Mouse (Mus musculus): ENCODE results near the gene Abl1. TPM values are rescaled to one million over a fixed set of nuclear protein-coding genes. Genes with fewer than 3 reads are reported as not detected.

The Abl1 gene
- polyA plus RNA-seq, 1 experiment from 2014 or later, result 19.7 TPM

DNA sequence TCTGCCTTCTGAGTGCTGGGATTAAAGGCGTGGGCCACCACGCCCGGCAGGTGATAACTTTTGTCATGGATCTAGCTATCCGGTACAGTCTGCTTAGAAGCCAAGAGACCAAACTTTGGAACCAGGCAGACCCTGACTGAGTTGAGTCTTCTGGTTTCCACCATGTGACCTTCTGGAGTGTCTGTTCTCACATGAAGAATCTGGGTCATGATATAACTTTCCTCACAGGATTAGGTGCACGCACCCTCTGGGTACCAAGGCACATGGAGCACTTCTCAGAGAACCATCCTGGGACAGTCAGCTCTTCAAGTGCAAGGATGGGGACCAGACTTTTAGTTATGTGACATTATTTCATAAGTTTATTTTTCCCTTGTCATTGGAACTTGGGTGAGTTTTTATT, 70.8 kb downstream of the Abl1 start:
- no peak overlapping the region for H3K9ac ChIP-seq
- 90% methylated on average over 5 of the region's 5 CpGs for WGBS
- no peak for ATAC-seq (ENCODE audit: low FRiP score)
- H3K36me3 ChIP-seq, result no peaks in the 10 kb centered on the region; the same call in 1 of the 2 replicates
- H3K27ac ChIP-seq, result no peak overlapping the region; the same call in 1 of the 2 replicates
- no peaks in the 10 kb centered on the region for H3K27me3 ChIP-seq
- H3K4me1 ChIP-seq (replicated peaks), result peaks cover 59% of the 10 kb centered on the region
- no peaks in the 10 kb centered on the region for H3K9me3 ChIP-seq
- peak overlapping the region; percentile 71; the same call in 1 of the 2 replicates for H3K4me3 ChIP-seq
- peak overlapping the region; percentile 86 for H3K4me2 ChIP-seq

DNA sequence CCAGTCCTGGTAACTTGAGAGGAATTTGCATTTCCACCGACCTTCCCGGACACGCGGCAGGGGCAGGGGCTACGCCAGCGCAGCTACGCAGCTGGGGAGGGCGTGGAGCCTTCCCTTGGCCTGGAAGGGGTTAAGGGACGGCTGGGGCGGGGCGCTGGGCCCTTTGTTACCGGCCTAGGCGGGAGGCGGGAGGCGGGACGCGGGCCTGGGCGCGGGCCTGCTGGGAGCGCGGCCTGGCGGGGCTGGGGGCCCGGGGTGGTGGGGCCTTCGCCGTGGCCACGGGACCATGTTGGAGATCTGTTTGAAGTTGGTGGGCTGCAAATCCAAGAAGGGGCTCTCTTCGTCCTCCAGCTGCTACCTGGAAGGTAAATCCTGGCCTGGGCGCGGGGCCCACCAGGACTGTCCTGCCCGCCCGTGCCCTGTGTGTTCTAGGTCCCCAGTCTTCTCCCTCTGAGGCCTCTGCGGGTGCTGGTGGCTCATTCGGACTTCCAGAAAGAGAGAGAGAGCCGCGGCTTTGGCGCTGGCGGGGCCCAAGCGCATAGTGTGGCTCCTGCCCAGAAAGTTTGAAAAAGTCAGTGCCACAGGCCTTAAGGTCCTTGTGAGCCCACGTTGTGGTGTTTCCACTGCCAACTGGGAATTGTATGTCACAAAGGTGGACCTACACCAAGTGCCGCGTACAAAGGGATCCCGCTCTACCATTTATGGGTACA, 71.7 kb downstream of the Abl1 start:
- H3K9ac ChIP-seq, result peak overlapping the region; percentile 90
- peak overlapping the region; percentile 86 for H3K4me2 ChIP-seq
- H3K27ac ChIP-seq, result peak overlapping the region; percentile 80
- 1% methylated on average over 37 of the region's 42 CpGs for whole genome bisulfite sequencing
- peak; percentile 85 for ATAC-seq (ENCODE audit: low FRiP score)
- H3K9me3 ChIP-seq, result no peaks in the 10 kb centered on the region
- no peaks in the 10 kb centered on the region for H3K27me3 ChIP-seq
- peaks cover 61% of the 10 kb centered on the region for H3K4me1 ChIP-seq (replicated peaks)
- H3K4me3 ChIP-seq, result peak overlapping the region; percentile 71
- no peaks in the 10 kb centered on the region; the same call in 1 of the 2 replicates for H3K36me3 ChIP-seq

DNA sequence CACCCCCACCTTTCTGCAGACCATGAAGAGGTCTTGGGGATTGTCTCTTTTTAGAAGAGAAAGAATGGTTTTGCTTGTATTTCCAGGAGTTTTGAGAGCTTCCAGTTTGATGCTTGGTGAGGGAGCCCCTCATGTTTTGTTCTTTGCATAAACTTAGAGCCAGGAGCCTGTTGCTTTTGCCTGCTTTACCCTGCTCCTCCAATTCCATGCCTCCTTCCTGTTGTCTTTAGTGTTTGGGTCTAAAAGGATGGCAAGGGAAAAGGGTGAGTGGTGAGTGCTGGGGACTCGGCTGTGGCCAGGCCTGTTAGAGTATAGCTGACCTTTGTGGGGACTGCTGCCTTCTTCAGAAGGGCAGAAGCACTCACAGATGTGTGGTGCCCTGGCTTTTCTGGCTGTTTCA, 72.3 kb downstream of the Abl1 start:
- Histone ChIP-seq H3K4me2 (peak overlapping the region; percentile 86), H3K27ac (peak overlapping the region; percentile 48), H3K36me3 (no peaks in the 10 kb centered on the region; the same call in 1 of the 2 replicates), H3K9me3 (no peaks in the 10 kb centered on the region), H3K4me1 (replicated peaks) (peaks cover 63% of the 10 kb centered on the region), H3K4me3 (peak overlapping the region; percentile 71), H3K9ac (peak overlapping the region; percentile 90), H3K27me3 (no peaks in the 10 kb centered on the region)
- no peak for ATAC-seq (ENCODE audit: low FRiP score)
- 12% methylated on average over 1 of the region's 1 CpGs for WGBS

DNA sequence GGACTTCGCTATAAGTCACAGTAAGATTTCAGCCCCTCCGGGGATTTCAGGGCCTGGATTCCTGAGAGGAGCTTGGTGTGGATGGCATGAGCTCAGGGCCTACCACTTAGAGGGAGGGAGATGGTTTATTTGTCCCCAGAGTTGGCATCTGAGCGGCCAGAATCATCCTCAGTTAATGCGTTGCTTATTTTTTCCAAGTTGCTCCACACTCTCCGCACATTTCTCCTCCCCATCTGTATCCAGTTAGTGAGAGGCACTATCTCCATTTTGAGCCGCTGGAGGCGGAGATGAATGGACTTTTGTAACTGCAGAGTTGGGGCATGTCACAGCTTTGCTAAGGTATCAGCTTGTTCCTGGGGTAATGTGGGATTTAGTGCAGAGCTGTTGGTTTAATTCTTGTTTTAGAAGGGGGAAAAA, 72.9 kb downstream of the Abl1 start:
- H3K4me2 ChIP-seq, result peak overlapping the region; percentile 86
- no peaks in the 10 kb centered on the region for H3K27me3 ChIP-seq
- H3K36me3 ChIP-seq, result no peaks in the 10 kb centered on the region
- peak overlapping the region; percentile 90 for H3K9ac ChIP-seq
- H3K4me3 ChIP-seq, result peak overlapping the region; percentile 71
- H3K4me1 ChIP-seq (replicated peaks), result peaks cover 69% of the 10 kb centered on the region
- H3K9me3 ChIP-seq, result no peaks in the 10 kb centered on the region
- ATAC-seq (ENCODE audit: low FRiP score), result no peak
- peak overlapping the region; percentile 70 for H3K27ac ChIP-seq
- WGBS, result 10% methylated on average over 7 of the region's 7 CpGs

DNA sequence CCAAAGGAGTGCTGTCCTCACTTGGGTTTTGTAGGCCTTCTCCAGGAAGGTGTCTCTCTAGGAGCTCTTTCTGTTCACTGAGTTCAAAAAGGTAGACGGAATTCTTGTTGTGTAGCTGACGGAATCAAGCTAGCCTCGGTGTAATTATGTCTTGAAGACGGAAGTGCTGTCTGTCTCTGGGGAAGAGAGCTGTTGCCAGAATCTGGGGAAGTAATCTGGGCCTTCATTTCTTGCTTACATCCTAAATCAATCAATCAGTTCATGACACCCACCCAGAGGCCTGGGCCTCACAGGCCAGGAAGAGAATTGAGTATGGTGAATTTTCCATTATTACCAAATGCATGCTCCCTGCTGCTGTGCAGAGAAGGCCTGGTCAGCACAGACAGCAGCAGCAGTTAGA, 73.4 kb downstream of the Abl1 start:
- 2% methylated on average over 4 of the region's 4 CpGs for WGBS
- no peaks in the 10 kb centered on the region for H3K36me3 ChIP-seq
- peak overlapping the region; percentile 71 for H3K4me3 ChIP-seq
- peak overlapping the region; percentile 70 for H3K27ac ChIP-seq
- H3K4me1 ChIP-seq (replicated peaks), result peaks cover 69% of the 10 kb centered on the region
- H3K9ac ChIP-seq, result peak overlapping the region; percentile 90
- H3K4me2 ChIP-seq, result peak overlapping the region; percentile 86
- no peaks in the 10 kb centered on the region for H3K9me3 ChIP-seq
- no peaks in the 10 kb centered on the region for H3K27me3 ChIP-seq
- ATAC-seq (ENCODE audit: low FRiP score), result no peak

DNA sequence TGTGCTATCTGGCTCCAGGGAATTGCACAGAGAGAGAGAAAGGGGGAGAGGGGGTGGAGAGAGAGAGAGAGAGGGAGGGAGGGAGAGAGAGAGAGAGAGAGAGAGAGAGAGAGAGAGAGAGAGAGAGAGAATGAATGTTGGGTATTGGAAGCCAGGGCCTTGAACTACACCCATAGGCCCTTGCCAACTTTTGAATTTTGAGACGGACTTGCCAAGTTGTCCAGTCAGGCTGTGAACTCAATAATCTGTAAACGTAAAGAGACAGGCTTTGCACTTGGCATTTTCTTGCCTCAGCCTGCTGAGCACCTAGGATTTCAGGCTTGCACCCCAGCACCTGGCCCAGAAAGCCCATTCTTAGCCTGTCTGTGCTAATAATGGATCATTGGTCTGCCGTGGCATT, 74.0 kb downstream of the Abl1 start:
- Histone ChIP-seq H3K4me1 (replicated peaks) (peaks cover 67% of the 10 kb centered on the region), H3K9ac (0 out of 2 replicates have a peak overlapping the region, but pooled peaks have one; percentile 90), H3K36me3 (no peaks in the 10 kb centered on the region), H3K27me3 (no peaks in the 10 kb centered on the region), H3K4me3 (peak overlapping the region; percentile 71), H3K4me2 (peak overlapping the region; percentile 86), H3K9me3 (no peaks in the 10 kb centered on the region), H3K27ac (0 out of 2 replicates have a peak overlapping the region, but pooled peaks have one; percentile 30)
- WGBS, result 30% methylated on average over 3 of the region's 3 CpGs
- ATAC-seq (ENCODE audit: low FRiP score), result no peak

DNA sequence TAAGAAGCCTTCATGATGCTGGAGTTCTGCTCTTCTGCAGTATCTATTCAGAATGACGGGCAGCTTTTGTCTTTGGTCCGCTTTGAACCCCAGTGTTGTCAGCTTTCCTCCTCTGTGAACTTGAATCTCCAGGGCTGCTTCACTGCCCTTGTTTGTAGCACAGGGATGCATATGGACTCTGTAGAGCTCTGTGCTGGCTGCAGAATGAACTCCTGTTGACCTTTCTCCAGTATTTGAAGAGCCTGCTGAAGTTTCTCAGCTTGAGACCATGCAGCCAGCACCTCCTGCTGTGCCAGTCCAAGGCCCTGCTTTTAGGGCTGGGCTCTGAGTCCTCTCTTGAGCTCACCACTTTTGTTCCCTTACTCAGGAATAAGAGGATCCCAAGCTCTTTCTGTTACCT, 74.7 kb downstream of the Abl1 start:
- H3K9ac ChIP-seq, result 0 out of 2 replicates have a peak overlapping the region, but pooled peaks have one; percentile 43
- no peak overlapping the region for H3K4me3 ChIP-seq
- no peak for ATAC-seq (ENCODE audit: low FRiP score)
- peak overlapping the region; percentile 35 for H3K27ac ChIP-seq
- WGBS, result 2% methylated on average over 2 of the region's 2 CpGs
- peak overlapping the region; percentile 86; the same call in 1 of the 2 replicates for H3K4me2 ChIP-seq
- H3K9me3 ChIP-seq, result no peaks in the 10 kb centered on the region
- H3K4me1 ChIP-seq (replicated peaks), result peaks cover 70% of the 10 kb centered on the region
- H3K36me3 ChIP-seq, result no peaks in the 10 kb centered on the region
- H3K27me3 ChIP-seq, result no peaks in the 10 kb centered on the region

DNA sequence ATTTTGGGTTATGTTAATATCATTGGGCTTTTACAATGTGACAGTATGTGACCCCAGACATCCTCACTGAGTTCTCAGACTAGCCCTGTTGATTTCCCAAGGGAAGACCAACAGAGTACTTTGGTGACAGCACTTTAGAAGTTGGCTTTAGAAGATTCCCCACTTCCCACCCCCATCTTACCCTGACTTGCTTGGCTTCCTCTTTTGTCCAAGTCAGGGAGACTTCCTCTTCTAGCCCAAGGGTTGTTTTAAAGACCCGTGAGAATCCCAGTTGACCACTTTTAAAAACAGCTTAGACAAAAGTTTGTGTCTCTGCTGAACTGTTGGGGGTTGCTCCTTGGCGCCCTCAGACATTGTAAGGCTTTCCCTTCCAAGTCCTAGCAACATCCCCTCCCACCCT, 75.1 kb downstream of the Abl1 start:
- Histone ChIP-seq H3K4me3 (no peak overlapping the region), H3K9me3 (no peaks in the 10 kb centered on the region), H3K27me3 (no peaks in the 10 kb centered on the region), H3K4me1 (replicated peaks) (peaks cover 74% of the 10 kb centered on the region), H3K9ac (no peak overlapping the region), H3K36me3 (no peaks in the 10 kb centered on the region), H3K27ac (peak overlapping the region; percentile 35; the same call in 1 of the 2 replicates), H3K4me2 (peak overlapping the region; percentile 86; the same call in 1 of the 2 replicates)
- ATAC-seq (ENCODE audit: low FRiP score), result no peak
- 15% methylated on average over 2 of the region's 2 CpGs for WGBS

DNA sequence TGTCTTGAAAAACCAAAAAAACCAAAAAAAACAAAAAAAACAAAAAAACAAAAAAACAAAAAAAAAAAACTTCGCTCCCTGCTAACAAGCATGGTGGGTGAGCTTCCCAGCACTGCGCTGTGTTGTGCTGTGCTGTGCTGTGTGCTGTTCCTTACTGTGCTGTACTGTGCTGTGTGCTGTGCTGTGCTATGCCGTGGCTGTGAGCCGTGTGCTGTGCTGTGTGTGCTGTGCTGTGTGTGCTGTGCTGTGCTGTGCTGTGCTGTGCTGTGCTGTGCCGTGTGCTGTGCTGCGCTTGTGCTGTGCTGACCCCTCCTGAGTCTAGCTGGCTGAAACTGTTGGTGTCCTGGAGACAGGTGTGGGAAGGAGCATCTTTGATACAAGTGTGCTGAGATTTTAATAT, 78.9 kb downstream of the Abl1 start:
- no peak for ATAC-seq (ENCODE audit: low FRiP score)
- peaks cover 72% of the 10 kb centered on the region for H3K4me1 ChIP-seq (replicated peaks)
- 93% methylated on average over 6 of the region's 6 CpGs for WGBS

DNA sequence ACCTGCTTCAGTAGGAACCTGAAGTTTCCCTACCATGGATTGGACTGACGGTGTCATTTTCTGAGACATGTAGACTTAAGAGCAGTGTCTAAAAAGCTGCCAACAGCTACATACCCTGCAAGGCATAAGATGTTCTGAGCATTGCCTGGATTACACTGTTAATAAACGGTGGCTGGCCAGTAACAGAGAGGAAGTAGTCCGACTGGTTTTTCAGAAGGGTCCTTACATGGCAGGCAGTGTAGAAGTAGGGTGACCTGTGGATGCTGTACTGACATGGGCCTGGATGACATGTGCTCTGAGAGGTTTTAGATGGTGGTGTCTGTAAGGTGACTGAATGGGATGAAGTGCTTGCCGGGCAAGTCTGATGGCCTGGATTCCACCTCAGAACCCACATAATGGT, 79.6 kb downstream of the Abl1 start:
- 87% methylated on average over 4 of the region's 4 CpGs for WGBS
- H3K27me3 ChIP-seq, result no peaks in the 10 kb centered on the region
- H3K36me3 ChIP-seq, result no peaks in the 10 kb centered on the region
- H3K4me1 ChIP-seq (replicated peaks), result peaks cover 67% of the 10 kb centered on the region
- no peak overlapping the region for H3K9ac ChIP-seq
- no peak for ATAC-seq (ENCODE audit: low FRiP score)
- H3K4me3 ChIP-seq, result no peak overlapping the region
- no peaks in the 10 kb centered on the region for H3K9me3 ChIP-seq
- no peak overlapping the region for H3K4me2 ChIP-seq
- no peak overlapping the region for H3K27ac ChIP-seq

More for the DNA sequence above, 78.9 kb downstream of the Abl1 start:
- H3K9me3 ChIP-seq, result no peaks in the 10 kb centered on the region
- no peak overlapping the region for H3K4me3 ChIP-seq
- H3K9ac ChIP-seq, result no peak overlapping the region
- H3K27ac ChIP-seq, result no peak overlapping the region
- no peak overlapping the region for H3K4me2 ChIP-seq
- H3K36me3 ChIP-seq, result no peaks in the 10 kb centered on the region
- no peaks in the 10 kb centered on the region for H3K27me3 ChIP-seq

DNA sequence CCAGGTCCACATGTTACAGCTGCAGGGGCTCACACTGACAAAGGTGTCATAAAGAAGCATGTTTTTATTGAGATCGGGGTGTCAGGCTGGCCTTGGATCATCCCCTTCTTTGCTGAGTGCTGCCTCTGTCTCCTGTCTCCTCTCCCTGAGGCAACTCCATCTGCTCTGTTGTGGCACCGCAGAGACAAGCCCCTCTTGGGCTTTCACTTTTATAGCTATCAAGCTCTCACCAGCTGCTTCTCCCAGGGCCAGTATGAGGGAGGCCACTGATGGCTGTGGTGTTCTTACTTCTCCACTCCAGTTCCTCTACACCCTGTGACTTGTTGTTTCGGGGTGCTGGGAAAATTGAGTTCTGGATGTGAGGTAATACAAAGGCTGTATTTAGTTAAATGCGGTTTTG, 80.9 kb downstream of the Abl1 start:
- peak overlapping the region; percentile 50 for H3K27ac ChIP-seq
- H3K4me2 ChIP-seq, result no peak overlapping the region
- no peaks in the 10 kb centered on the region for H3K9me3 ChIP-seq
- ATAC-seq (ENCODE audit: low FRiP score), result no peak
- 57% methylated on average over 4 of the region's 4 CpGs for WGBS
- H3K36me3 ChIP-seq, result no peaks in the 10 kb centered on the region
- H3K27me3 ChIP-seq, result no peaks in the 10 kb centered on the region
- no peak overlapping the region for H3K4me3 ChIP-seq
- H3K4me1 ChIP-seq (replicated peaks), result peaks cover 56% of the 10 kb centered on the region
- H3K9ac ChIP-seq, result no peak overlapping the region; the same call in 1 of the 2 replicates

DNA sequence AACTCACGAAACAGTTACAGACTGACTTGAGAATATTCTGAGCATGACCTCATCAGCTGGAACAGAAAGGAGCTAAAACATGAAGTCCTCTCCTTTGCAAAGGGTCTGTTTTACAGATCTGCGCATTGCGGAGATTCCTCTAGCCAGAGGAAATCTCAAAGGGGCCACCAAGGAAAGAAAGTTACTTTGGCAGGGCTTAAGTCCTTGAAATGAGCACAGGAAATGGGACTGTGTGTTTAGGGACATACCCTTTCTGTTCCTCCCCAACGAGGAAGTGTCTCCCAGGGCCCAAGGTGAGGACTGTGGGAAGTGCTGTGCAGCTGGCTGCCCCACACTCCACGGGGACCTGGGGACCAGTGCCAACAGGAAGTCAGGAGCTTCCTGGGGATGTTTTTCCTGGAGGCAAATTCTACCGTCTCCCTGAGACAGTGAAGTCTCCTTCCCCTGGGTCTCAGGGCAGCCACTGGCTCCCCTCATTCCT, 81.5 kb downstream of the Abl1 start:
- Histone ChIP-seq H3K27me3 (no peaks in the 10 kb centered on the region), H3K4me3 (no peak overlapping the region), H3K4me1 (replicated peaks) (peaks cover 56% of the 10 kb centered on the region), H3K36me3 (no peaks in the 10 kb centered on the region), H3K9ac (no peak overlapping the region), H3K4me2 (no peak overlapping the region), H3K27ac (peak overlapping the region; percentile 50), H3K9me3 (no peaks in the 10 kb centered on the region)
- 43% methylated on average over 6 of the region's 6 CpGs for WGBS
- ATAC-seq (ENCODE audit: low FRiP score), result no peak

Measured in hindbrain, embryonic 13.5 days (tissue).